Mouse (Mus musculus): ENCODE data around the gene Arhgef3. TPM values are rescaled to one million over a fixed set of nuclear protein-coding genes. Genes with fewer than 3 reads are reported as not detected.

The Arhgef3 gene
- polyA plus RNA-seq, 1 experiment from 2014 or later = 1.6 TPM

GRCm38 (mm10) chr14:27151432-27151831 lies 36.7 kb downstream of the Arhgef3 start:
- no peak overlapping the region for H3K27ac ChIP-seq
- H3K27me3 ChIP-seq (ENCODE audit: poor library complexity, severe bottlenecking) = no peaks in the 10 kb centered on the region
- peaks cover 8% of the 10 kb centered on the region; the same call in 1 of the 2 replicates for H3K4me1 ChIP-seq
- H3K9me3 ChIP-seq = no peaks in the 10 kb centered on the region
- DNase-seq (ENCODE audit: extremely low spot score, low spot score) = no peak
- WGBS = 48% methylated on average over 8 of the region's 8 CpGs
- H3K4me3 ChIP-seq = no peak overlapping the region
- H3K36me3 ChIP-seq (replicated peaks) = no peaks in the 10 kb centered on the region

- Histone ChIP-seq H3K27ac (no peak overlapping the region), H3K4me3 (no peak overlapping the region), H3K36me3 (replicated peaks) (no peaks in the 10 kb centered on the region), H3K9me3 (no peaks in the 10 kb centered on the region), H3K27me3 (ENCODE audit: poor library complexity, severe bottlenecking) (no peaks in the 10 kb centered on the region), H3K4me1 (peaks cover 8% of the 10 kb centered on the region; the same call in 1 of the 2 replicates)
- no peak for DNase-seq (ENCODE audit: extremely low spot score, low spot score)
- 79% methylated on average over 6 of the region's 6 CpGs for WGBS
Observed at GRCm38 (mm10) chr14:27155088-27155487, 40.4 kb downstream of the Arhgef3 start.

- no peak for DNase-seq (ENCODE audit: extremely low spot score, low spot score)
- Histone ChIP-seq H3K9me3 (no peaks in the 10 kb centered on the region), H3K4me1 (peaks cover 8% of the 10 kb centered on the region; the same call in 1 of the 2 replicates), H3K27me3 (ENCODE audit: poor library complexity, severe bottlenecking) (no peaks in the 10 kb centered on the region), H3K36me3 (replicated peaks) (no peaks in the 10 kb centered on the region), H3K27ac (no peak overlapping the region), H3K4me3 (no peak overlapping the region)
- 87% methylated on average over 6 of the region's 6 CpGs for WGBS
Observed at GRCm38 (mm10) chr14:27156032-27156431, 41.3 kb downstream of the Arhgef3 start.

- WGBS = 80% methylated on average over 3 of the region's 3 CpGs
- no peaks in the 10 kb centered on the region for H3K36me3 ChIP-seq (replicated peaks)
- no peak for DNase-seq (ENCODE audit: extremely low spot score, low spot score)
Observed at GRCm38 (mm10) chr14:27158133-27158532, 43.4 kb downstream of the Arhgef3 start.

DNA sequence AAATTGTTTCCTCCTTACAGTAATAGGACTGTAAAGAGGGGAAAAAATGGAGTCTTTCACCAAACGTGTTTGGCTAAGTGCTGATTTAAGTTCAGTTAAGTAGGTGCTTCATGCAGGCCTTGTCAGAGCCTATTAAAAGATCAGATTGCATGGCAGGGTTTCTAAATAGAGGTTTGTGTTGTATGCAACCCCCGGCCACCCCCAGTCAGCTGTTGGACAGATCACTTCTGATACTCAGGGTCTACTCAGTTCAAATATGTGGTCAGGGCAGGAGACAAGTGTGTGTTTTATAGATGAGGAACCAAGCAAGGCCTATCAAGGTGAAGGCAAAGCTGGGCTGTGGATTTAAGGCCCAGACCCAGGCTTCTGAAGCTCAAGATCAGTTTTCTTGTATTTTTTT lies 44.1 kb downstream of the Arhgef3 start:
- DNase-seq (ENCODE audit: extremely low spot score, low spot score) = no peak
- no peak overlapping the region for H3K27ac ChIP-seq
- H3K4me3 ChIP-seq = no peak overlapping the region
- no peaks in the 10 kb centered on the region for H3K36me3 ChIP-seq (replicated peaks)
- no peaks in the 10 kb centered on the region for H3K4me1 ChIP-seq
- no peaks in the 10 kb centered on the region for H3K9me3 ChIP-seq
- WGBS = 81% methylated on average over 2 of the region's 2 CpGs
- H3K27me3 ChIP-seq (ENCODE audit: poor library complexity, severe bottlenecking) = no peaks in the 10 kb centered on the region

More at GRCm38 (mm10) chr14:27158133-27158532, 43.4 kb downstream of the Arhgef3 start:
- no peaks in the 10 kb centered on the region for H3K27me3 ChIP-seq (ENCODE audit: poor library complexity, severe bottlenecking)
- H3K9me3 ChIP-seq = no peaks in the 10 kb centered on the region
- H3K4me1 ChIP-seq = no peaks in the 10 kb centered on the region
- H3K27ac ChIP-seq = no peak overlapping the region
- no peak overlapping the region for H3K4me3 ChIP-seq

- WGBS = 90% methylated on average over 7 of the region's 7 CpGs
- Histone ChIP-seq H3K4me3 (no peak overlapping the region), H3K27ac (no peak overlapping the region), H3K27me3 (ENCODE audit: poor library complexity, severe bottlenecking) (no peaks in the 10 kb centered on the region), H3K4me1 (no peaks in the 10 kb centered on the region), H3K36me3 (replicated peaks) (no peaks in the 10 kb centered on the region), H3K9me3 (no peaks in the 10 kb centered on the region)
- no peak for DNase-seq (ENCODE audit: extremely low spot score, low spot score)
Observed at GRCm38 (mm10) chr14:27160762-27161161, 46.1 kb downstream of the Arhgef3 start.

DNA sequence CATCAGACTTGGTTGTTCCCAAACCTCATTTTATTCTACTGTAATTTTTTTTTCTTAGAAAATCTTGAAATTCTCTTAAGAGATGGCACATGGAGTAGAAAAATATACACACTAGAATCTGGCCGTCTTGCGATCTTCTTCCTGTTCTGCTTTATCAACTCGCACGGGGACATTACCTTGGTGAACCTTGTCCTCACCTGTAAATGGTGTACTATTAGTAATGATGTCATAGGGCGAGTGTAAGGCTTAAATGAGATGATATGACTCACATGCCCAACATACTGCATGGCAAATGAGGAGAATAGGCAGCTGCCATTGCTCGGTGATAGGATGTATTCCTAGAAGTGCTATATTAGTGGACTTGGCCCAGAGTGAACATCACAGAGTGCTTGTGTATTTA lies 49.9 kb downstream of the Arhgef3 start:
- H3K27ac ChIP-seq = no peak overlapping the region
- 89% methylated on average over 6 of the region's 6 CpGs for WGBS
- no peaks in the 10 kb centered on the region for H3K36me3 ChIP-seq (replicated peaks)
- no peaks in the 10 kb centered on the region for H3K9me3 ChIP-seq
- H3K4me1 ChIP-seq = peaks cover 11% of the 10 kb centered on the region
- H3K4me3 ChIP-seq = no peak overlapping the region
- H3K27me3 ChIP-seq (ENCODE audit: poor library complexity, severe bottlenecking) = no peaks in the 10 kb centered on the region
- no peak for DNase-seq (ENCODE audit: extremely low spot score, low spot score)

DNA sequence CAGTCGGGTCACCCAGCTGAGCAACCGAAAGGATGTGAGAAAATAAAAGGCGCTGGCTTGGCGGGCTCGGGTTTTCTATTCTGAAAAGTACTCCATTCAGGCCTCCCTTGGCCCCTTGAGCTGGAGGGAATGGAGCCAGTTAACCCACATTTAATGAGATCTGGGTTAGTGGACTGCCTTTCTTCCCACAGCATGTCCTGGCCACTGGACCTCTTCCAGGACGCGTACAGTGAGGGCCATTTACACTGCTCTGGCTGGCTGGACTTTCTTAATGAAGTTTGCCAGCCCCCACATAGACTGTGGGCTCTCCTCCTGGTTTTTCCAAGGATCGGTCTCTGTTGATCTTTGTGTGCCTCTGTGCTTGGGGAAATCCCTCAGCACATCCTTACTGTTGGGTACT lies 52.1 kb downstream of the Arhgef3 start:
- Histone ChIP-seq H3K27ac (0 out of 2 replicates have a peak overlapping the region, but pooled peaks have one; percentile 3), H3K9me3 (no peaks in the 10 kb centered on the region), H3K27me3 (ENCODE audit: poor library complexity, severe bottlenecking) (no peaks in the 10 kb centered on the region), H3K4me1 (peaks cover 20% of the 10 kb centered on the region), H3K36me3 (replicated peaks) (no peaks in the 10 kb centered on the region), H3K4me3 (no peak overlapping the region)
- 74% methylated on average over 8 of the region's 8 CpGs for WGBS
- DNase-seq (ENCODE audit: extremely low spot score, low spot score) = no peak

- no peak for DNase-seq (ENCODE audit: extremely low spot score, low spot score)
- Histone ChIP-seq H3K27ac (0 out of 2 replicates have a peak overlapping the region, but pooled peaks have one; percentile 3), H3K4me1 (peaks cover 21% of the 10 kb centered on the region), H3K4me3 (no peak overlapping the region), H3K36me3 (replicated peaks) (no peaks in the 10 kb centered on the region), H3K9me3 (no peaks in the 10 kb centered on the region), H3K27me3 (ENCODE audit: poor library complexity, severe bottlenecking) (no peaks in the 10 kb centered on the region)
- WGBS = 89% methylated on average over 4 of the region's 4 CpGs
Observed at GRCm38 (mm10) chr14:27167177-27167576, 52.5 kb downstream of the Arhgef3 start.

GRCm38 (mm10) chr14:27168387-27168786 lies 53.7 kb downstream of the Arhgef3 start:
- H3K27ac ChIP-seq = no peak overlapping the region
- H3K9me3 ChIP-seq = no peaks in the 10 kb centered on the region
- H3K27me3 ChIP-seq (ENCODE audit: poor library complexity, severe bottlenecking) = no peaks in the 10 kb centered on the region
- 91% methylated on average over 5 of the region's 5 CpGs for WGBS
- H3K4me3 ChIP-seq = no peak overlapping the region
- no peaks in the 10 kb centered on the region for H3K36me3 ChIP-seq (replicated peaks)
- no peak for DNase-seq (ENCODE audit: extremely low spot score, low spot score)
- peaks cover 21% of the 10 kb centered on the region for H3K4me1 ChIP-seq

- H3K36me3 ChIP-seq (replicated peaks) = no peaks in the 10 kb centered on the region
- no peak overlapping the region for H3K4me3 ChIP-seq
- peaks cover 21% of the 10 kb centered on the region for H3K4me1 ChIP-seq
- 93% methylated on average over 4 of the region's 4 CpGs for WGBS
- no peak overlapping the region for H3K27ac ChIP-seq
- no peaks in the 10 kb centered on the region for H3K27me3 ChIP-seq (ENCODE audit: poor library complexity, severe bottlenecking)
- H3K9me3 ChIP-seq = no peaks in the 10 kb centered on the region
- DNase-seq (ENCODE audit: extremely low spot score, low spot score) = no peak
Observed at GRCm38 (mm10) chr14:27169287-27169686, 54.6 kb downstream of the Arhgef3 start.

DNA sequence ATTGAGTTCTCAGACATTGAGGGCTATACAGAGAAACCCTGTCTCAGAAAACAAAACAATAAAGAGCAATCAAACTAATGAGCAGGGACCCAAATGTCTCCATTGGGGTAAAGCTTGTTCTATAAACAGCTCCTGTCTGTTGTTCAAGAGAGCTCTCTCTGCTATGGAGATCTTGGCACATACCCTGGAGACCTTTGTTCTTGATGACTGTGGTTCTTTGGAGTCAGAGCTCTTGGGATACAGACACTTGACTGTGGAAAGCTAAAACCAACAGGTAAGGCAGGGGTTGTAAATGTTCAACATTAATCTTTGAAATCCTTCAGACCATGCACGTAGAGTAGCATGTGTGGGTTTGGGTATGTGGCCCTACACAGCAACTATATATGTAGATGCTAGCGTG lies 55.7 kb downstream of the Arhgef3 start:
- no peak for DNase-seq (ENCODE audit: extremely low spot score, low spot score)
- no peaks in the 10 kb centered on the region for H3K27me3 ChIP-seq (ENCODE audit: poor library complexity, severe bottlenecking)
- H3K4me3 ChIP-seq = no peak overlapping the region
- H3K36me3 ChIP-seq (replicated peaks) = no peaks in the 10 kb centered on the region
- H3K27ac ChIP-seq = no peak overlapping the region
- 96% methylated on average over 2 of the region's 2 CpGs for whole genome bisulfite sequencing
- H3K4me1 ChIP-seq = peaks cover 29% of the 10 kb centered on the region
- no peaks in the 10 kb centered on the region for H3K9me3 ChIP-seq

DNA sequence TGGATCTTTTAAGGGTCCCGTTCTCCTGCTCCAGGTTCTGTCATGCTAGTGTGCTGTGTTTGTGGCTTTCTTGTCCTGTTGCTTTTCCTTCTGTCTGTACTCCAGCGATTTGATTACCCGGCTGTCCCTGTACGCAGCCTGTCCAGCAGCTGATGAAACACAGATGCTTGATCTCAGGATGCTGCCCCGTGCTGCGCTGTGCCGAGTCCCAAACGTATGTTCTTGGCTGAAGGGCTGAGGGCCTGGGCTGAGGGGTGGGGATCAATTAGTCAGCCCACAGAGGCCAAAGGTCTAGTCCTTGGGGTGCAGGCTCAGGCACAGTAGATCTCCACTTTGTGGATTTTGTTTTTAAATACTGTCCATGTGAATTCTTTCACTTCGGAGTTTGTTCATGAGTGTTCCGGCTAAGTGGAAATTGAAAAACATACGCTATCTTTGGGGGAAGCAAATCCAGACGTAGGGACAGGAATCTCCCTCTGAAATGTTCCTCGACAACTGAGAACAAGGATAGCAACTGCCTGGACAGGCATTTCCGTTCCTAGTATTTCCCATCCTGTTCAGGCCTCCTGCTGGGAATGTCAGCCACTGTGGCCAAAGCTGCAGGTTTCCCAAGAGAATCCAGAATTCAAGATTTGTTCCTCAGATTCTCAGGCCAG lies 56.6 kb downstream of the Arhgef3 start:
- no peak for DNase-seq (ENCODE audit: extremely low spot score, low spot score)
- Histone ChIP-seq H3K27ac (no peak overlapping the region), H3K4me1 (peaks cover 29% of the 10 kb centered on the region), H3K9me3 (no peaks in the 10 kb centered on the region), H3K4me3 (no peak overlapping the region), H3K27me3 (ENCODE audit: poor library complexity, severe bottlenecking) (no peaks in the 10 kb centered on the region), H3K36me3 (replicated peaks) (no peaks in the 10 kb centered on the region)
- 73% methylated on average over 14 of the region's 14 CpGs for WGBS
